Mouse (Mus musculus) adrenal gland, postnatal 36 days (tissue): Measurements from ENCODE around the gene Bcr. TPM values are rescaled to one million over a fixed set of nuclear protein-coding genes. Genes with fewer than 3 reads are reported as not detected.

Experiments
- total RNA-seq, 2 experiments: library from RNA; stranded (reverse); gene quantifications; 2 replicates each; pipeline ENCODE4 v1.2.3; 2021

The Bcr gene
- total RNA-seq, 2 experiments from 2014 or later, result 33.8 to 47.7 TPM

Other genes with a start within 250 kb of the Bcr start
- gene Gnaz, start 93.4 kb upstream of the Bcr start, total RNA-seq, result 1 to 10 TPM; 3.2 to 3.7 TPM
- under 1 TPM; 0.56 TPM for gene Rsph14, start 28.0 kb upstream of the Bcr start, total RNA-seq
- gene Rab36, start 23.5 kb upstream of the Bcr start, total RNA-seq, result 10 to 100 TPM; 11.9 to 14.9 TPM
- 10 to 100 TPM; 53.8 to 63.4 TPM for gene Specc1l, start 151.5 kb downstream of the Bcr start, total RNA-seq